Mouse (Mus musculus): ENCODE data around the gene Tmco1. TPM values are rescaled to one million over a fixed set of nuclear protein-coding genes. Genes with fewer than 3 reads are reported as not detected.
"Not testable (repeated sequence)": the region's sequence is repeated elsewhere in the genome, so short reads cannot be mapped to it uniquely, and the experiment has no call there.

Tmco1 gene
- polyA plus RNA-seq, 1 experiment from 2014 or later = 95.7 TPM

- Histone ChIP-seq H3K4me3 (ENCODE audit: low read depth, low read length) (no peak overlapping the region), H3K27me3 (ENCODE audit: control insufficient read depth, insufficient read depth, low read length) (no peaks in the 10 kb centered on the region), H3K9ac (ENCODE audit: low read depth, low read length) (no peak overlapping the region), H3K36me3 (ENCODE audit: control insufficient read depth, insufficient read depth, low read length) (no peaks in the 10 kb centered on the region), H3K4me2 (replicated peaks; ENCODE audit: low read depth, low read length) (no peak overlapping the region), H3K4me1 (replicated peaks; ENCODE audit: control insufficient read depth, insufficient read depth, low read length) (no peaks in the 10 kb centered on the region), H3K9me3 (ENCODE audit: control insufficient read depth, low read length) (no peaks in the 10 kb centered on the region), H3K27ac (ENCODE audit: low read depth, low read length) (no peak overlapping the region)
- 80% methylated on average over 8 of the region's 9 CpGs for WGBS
- DNase-seq (ENCODE audit: low spot score) (no peak), ATAC-seq (ENCODE audit: low FRiP score) (no peak)
Measured at GRCm38 (mm10) chr1:167339177-167339781, 31.1 kb downstream of the Tmco1 start.

GRCm38 (mm10) chr1:167340111-167340787 lies 32.1 kb downstream of the Tmco1 start:
- peak; percentile 47; the same call in 1 of the 2 replicates for ATAC-seq (ENCODE audit: low FRiP score)
- no peaks in the 10 kb centered on the region for H3K27me3 ChIP-seq (ENCODE audit: control insufficient read depth, insufficient read depth, low read length)
- H3K9me3 ChIP-seq (ENCODE audit: control insufficient read depth, low read length) = no peaks in the 10 kb centered on the region
- H3K4me1 ChIP-seq (replicated peaks; ENCODE audit: control insufficient read depth, insufficient read depth, low read length) = no peaks in the 10 kb centered on the region
- peak overlapping the region; percentile 75 for H3K4me2 ChIP-seq (replicated peaks; ENCODE audit: low read depth, low read length)
- no peak overlapping the region; the same call in 1 of the 2 replicates for H3K9ac ChIP-seq (ENCODE audit: low read depth, low read length)
- H3K36me3 ChIP-seq (ENCODE audit: control insufficient read depth, insufficient read depth, low read length) = no peaks in the 10 kb centered on the region
- no peak overlapping the region for H3K27ac ChIP-seq (ENCODE audit: low read depth, low read length)
- peak overlapping the region; percentile 38 for H3K4me3 ChIP-seq (ENCODE audit: low read depth, low read length)
- peak; percentile 39 for DNase-seq (ENCODE audit: low spot score)
- 2% methylated on average over 44 of the region's 47 CpGs for WGBS

- H3K27me3 ChIP-seq (ENCODE audit: control insufficient read depth, insufficient read depth, low read length) = no peaks in the 10 kb centered on the region
- no peak overlapping the region for H3K27ac ChIP-seq (ENCODE audit: low read depth, low read length)
- no peaks in the 10 kb centered on the region for H3K4me1 ChIP-seq (replicated peaks; ENCODE audit: control insufficient read depth, insufficient read depth, low read length)
- DNase-seq (ENCODE audit: low spot score) (peak; percentile 8), ATAC-seq (ENCODE audit: low FRiP score) (no peak)
- 98% methylated on average over 3 of the region's 3 CpGs for WGBS
- no peak overlapping the region for H3K4me3 ChIP-seq (ENCODE audit: low read depth, low read length)
- H3K9me3 ChIP-seq (ENCODE audit: control insufficient read depth, low read length) = no peaks in the 10 kb centered on the region
- no peak overlapping the region for H3K9ac ChIP-seq (ENCODE audit: low read depth, low read length)
- H3K36me3 ChIP-seq (ENCODE audit: control insufficient read depth, insufficient read depth, low read length) = no peaks in the 10 kb centered on the region
- no peak overlapping the region for H3K4me2 ChIP-seq (replicated peaks; ENCODE audit: low read depth, low read length)
Measured at GRCm38 (mm10) chr1:167340910-167341528, 32.8 kb downstream of the Tmco1 start.

- Histone ChIP-seq H3K9ac (ENCODE audit: low read depth, low read length) (no peak overlapping the region), H3K4me3 (ENCODE audit: low read depth, low read length) (no peak overlapping the region), H3K27me3 (ENCODE audit: control insufficient read depth, insufficient read depth, low read length) (no peaks in the 10 kb centered on the region), H3K9me3 (ENCODE audit: control insufficient read depth, low read length) (no peaks in the 10 kb centered on the region), H3K36me3 (ENCODE audit: control insufficient read depth, insufficient read depth, low read length) (no peaks in the 10 kb centered on the region), H3K27ac (ENCODE audit: low read depth, low read length) (no peak overlapping the region), H3K4me2 (replicated peaks; ENCODE audit: low read depth, low read length) (no peak overlapping the region), H3K4me1 (replicated peaks; ENCODE audit: control insufficient read depth, insufficient read depth, low read length) (no peaks in the 10 kb centered on the region)
- WGBS = 90% methylated on average over 9 of the region's 10 CpGs
- DNase-seq (ENCODE audit: low spot score) = no peak
- ATAC-seq (ENCODE audit: low FRiP score) = no peak
Measured at GRCm38 (mm10) chr1:167342831-167343230, 34.7 kb downstream of the Tmco1 start.

GRCm38 (mm10) chr1:167345994-167346520 lies 37.9 kb downstream of the Tmco1 start:
- not testable (repeated sequence) for H3K9me3 ChIP-seq (ENCODE audit: control insufficient read depth, low read length); ATAC-seq (ENCODE audit: low FRiP score); H3K27me3 ChIP-seq (ENCODE audit: control insufficient read depth, insufficient read depth, low read length); DNase-seq (ENCODE audit: low spot score); H3K4me1 ChIP-seq (replicated peaks; ENCODE audit: control insufficient read depth, insufficient read depth, low read length); H3K9ac ChIP-seq (ENCODE audit: low read depth, low read length); H3K4me2 ChIP-seq (replicated peaks; ENCODE audit: low read depth, low read length); H3K27ac ChIP-seq (ENCODE audit: low read depth, low read length); H3K36me3 ChIP-seq (ENCODE audit: control insufficient read depth, insufficient read depth, low read length); H3K4me3 ChIP-seq (ENCODE audit: low read depth, low read length)
- 94% methylated on average over 10 of the region's 10 CpGs for WGBS

GRCm38 (mm10) chr1:167349206-167349605 lies 41.0 kb downstream of the Tmco1 start:
- not testable (repeated sequence) for ATAC-seq (ENCODE audit: low FRiP score); H3K9ac ChIP-seq (ENCODE audit: low read depth, low read length); H3K4me2 ChIP-seq (replicated peaks; ENCODE audit: low read depth, low read length); H3K27me3 ChIP-seq (ENCODE audit: control insufficient read depth, insufficient read depth, low read length); H3K27ac ChIP-seq (ENCODE audit: low read depth, low read length); H3K36me3 ChIP-seq (ENCODE audit: control insufficient read depth, insufficient read depth, low read length); H3K9me3 ChIP-seq (ENCODE audit: control insufficient read depth, low read length); H3K4me1 ChIP-seq (replicated peaks; ENCODE audit: control insufficient read depth, insufficient read depth, low read length); DNase-seq (ENCODE audit: low spot score); H3K4me3 ChIP-seq (ENCODE audit: low read depth, low read length)
- WGBS = 63% methylated on average over 3 of the region's 3 CpGs

GRCm38 (mm10) chr1:167349815-167350596 lies 41.8 kb downstream of the Tmco1 start, which contains the start of gene Aldh9a1:
Gene Aldh9a1 (plus strand): TSS chr1:167349991.
- Histone ChIP-seq H3K9ac (ENCODE audit: low read depth, low read length) (peak within 1 kb of the TSS; percentile 75), H3K27ac (ENCODE audit: low read depth, low read length) (peak within 1 kb of the TSS; percentile 74), H3K9me3 (ENCODE audit: control insufficient read depth, low read length) (no peaks in the 10 kb centered on the region), H3K4me2 (replicated peaks; ENCODE audit: low read depth, low read length) (peak within 1 kb of the TSS; percentile 91), H3K4me1 (replicated peaks; ENCODE audit: control insufficient read depth, insufficient read depth, low read length) (no peaks in the 10 kb centered on the region), H3K27me3 (ENCODE audit: control insufficient read depth, insufficient read depth, low read length) (no peaks in the 10 kb centered on the region), H3K36me3 (ENCODE audit: control insufficient read depth, insufficient read depth, low read length) (no peaks in the 10 kb centered on the region), H3K4me3 (ENCODE audit: low read depth, low read length) (peak within 1 kb of the TSS; percentile 69)
- DNase-seq (ENCODE audit: low spot score) (peak; percentile 90), ATAC-seq (ENCODE audit: low FRiP score) (peak; percentile 99)
- under 1% methylated on average over 54 of the region's 55 CpGs for WGBS

- H3K27ac ChIP-seq (ENCODE audit: low read depth, low read length) = no peak overlapping the region; the same call in 1 of the 2 replicates
- 36% methylated on average over 13 of the region's 13 CpGs for WGBS
- peak overlapping the region; percentile 75 for H3K9ac ChIP-seq (ENCODE audit: low read depth, low read length)
- H3K4me3 ChIP-seq (ENCODE audit: low read depth, low read length) = peak overlapping the region; percentile 69
- H3K4me2 ChIP-seq (replicated peaks; ENCODE audit: low read depth, low read length) = peak overlapping the region; percentile 91
- H3K9me3 ChIP-seq (ENCODE audit: control insufficient read depth, low read length) = no peaks in the 10 kb centered on the region
- H3K4me1 ChIP-seq (replicated peaks; ENCODE audit: control insufficient read depth, insufficient read depth, low read length) = no peaks in the 10 kb centered on the region
- no peaks in the 10 kb centered on the region for H3K36me3 ChIP-seq (ENCODE audit: control insufficient read depth, insufficient read depth, low read length)
- no peak for DNase-seq (ENCODE audit: low spot score)
- no peak for ATAC-seq (ENCODE audit: low FRiP score)
- no peaks in the 10 kb centered on the region for H3K27me3 ChIP-seq (ENCODE audit: control insufficient read depth, insufficient read depth, low read length)
Measured at GRCm38 (mm10) chr1:167350597-167351415, 42.6 kb downstream of the Tmco1 start.

All from hindbrain, embryonic 11.5 days (tissue).